Mouse (Mus musculus) liver, postnatal 0 days (tissue): ENCODE measurements around the gene Plxna2.

Source experiments
- CTCF ChIP-seq: sonication (generic); IDR thresholded peaks from 2 replicates; pipeline ENCODE4 v1.5.1; 2016; ENCODE audit warnings: antibody characterized with exemption, low read depth
- EP300 ChIP-seq: IDR thresholded peaks from 2 replicates; pipeline ENCODE4 v1.6.1; 2016; ENCODE audit warnings: antibody characterized with exemption, low read depth, mild to moderate bottlenecking

GRCm38 (mm10) chr1:194756001-194756400, 138.0 kb downstream of the Plxna2 start:
- TF ChIP-seq CTCF = no peak
- TF ChIP-seq EP300 = no peak
